Mouse (Mus musculus) brown adipose tissue, adult 24 weeks (tissue): ENCODE measurements around the gene Pkdrej. TPM values are rescaled to one million over a fixed set of nuclear protein-coding genes. Genes with fewer than 3 reads are reported as not detected.

Source experiments
- H3K27ac ChIP-seq: fragments of 200-500 bp; replicated peaks from 2 replicates; pipeline ENCODE4 v1.5.1; 2012; ENCODE audit warnings: low read depth, mild to moderate bottlenecking, low read length
- H3K4me1 ChIP-seq: fragments of 200-500 bp; 2 replicates; pipeline ENCODE4 v1.6.1; 2012; ENCODE audit warnings: low read length, mixed read lengths; ENCODE audit not compliant: control insufficient read depth, insufficient read depth, insufficient read length
- H3K4me3 ChIP-seq: fragments of 200-500 bp; 2 replicates; pipeline ENCODE4 v1.5.1; 2012; ENCODE audit warnings: low read depth, mild to moderate bottlenecking, low read length, moderate library complexity; ENCODE audit not compliant: insufficient read depth
- polyA plus RNA-seq: library from polyadenylated mRNA; stranded (reverse); fragments of >200 nt; gene quantifications from 2 replicates; pipeline ENCODE4 v1.2.4, GENCODE M21; 2012; ENCODE audit not compliant: missing spikeins, insufficient read depth, insufficient read length

The Pkdrej gene
- polyA plus RNA-seq, 1 experiment = 0.28 TPM

- Histone ChIP-seq H3K4me1 (peaks cover 3% of the 10 kb centered on the region; the same call in 1 of the 2 replicates), H3K27ac (no peak overlapping the region), H3K4me3 (no peak overlapping the region)
Measured at GRCm38 (mm10) chr15:85828071-85828470, 6.5 kb upstream of the Pkdrej start.

GRCm38 (mm10) chr15:85826676-85827075 is 5.1 kb upstream of the Pkdrej start:
- Histone ChIP-seq H3K27ac (no peak overlapping the region), H3K4me1 (peaks cover 3% of the 10 kb centered on the region; the same call in 1 of the 2 replicates)

GRCm38 (mm10) chr15:85822011-85822359 is 451 bp upstream of the Pkdrej start:
- Histone ChIP-seq H3K4me3 (peak overlapping the region; percentile 51), H3K27ac (no peak overlapping the region), H3K4me1 (peaks cover 3% of the 10 kb centered on the region; the same call in 1 of the 2 replicates)

More at GRCm38 (mm10) chr15:85826676-85827075, 5.1 kb upstream of the Pkdrej start:
- no peak overlapping the region for H3K4me3 ChIP-seq

GRCm38 (mm10) chr15:85813428-85813827 is 8.1 kb downstream of the Pkdrej start:
- no peak overlapping the region for H3K4me3 ChIP-seq
- H3K4me1 ChIP-seq = peaks cover 5% of the 10 kb centered on the region; the same call in 1 of the 2 replicates
- H3K27ac ChIP-seq = no peak overlapping the region

- Histone ChIP-seq H3K27ac (peak within 1 kb of the TSS; percentile 51), H3K4me1 (peaks cover 5% of the 10 kb centered on the region; the same call in 1 of the 2 replicates), H3K4me3 (peak within 1 kb of the TSS; percentile 71)
Measured at GRCm38 (mm10) chr15:85811535-85812277, 9.8 kb downstream of the Pkdrej start, which contains the start of gene Cdpf1. TSS of gene Cdpf1 (minus strand) at chr15:85811697.

- Histone ChIP-seq H3K4me3 (peak overlapping the region; percentile 71), H3K27ac (peak overlapping the region; percentile 51), H3K4me1 (peaks cover 5% of the 10 kb centered on the region; the same call in 1 of the 2 replicates)
Measured at GRCm38 (mm10) chr15:85810806-85811521, 10.6 kb downstream of the Pkdrej start.

- Histone ChIP-seq H3K4me3 (peak overlapping the region; percentile 71; the same call in 1 of the 2 replicates), H3K27ac (0 out of 2 replicates have a peak overlapping the region, but pooled peaks have one; percentile 51), H3K4me1 (peaks cover 5% of the 10 kb centered on the region; the same call in 1 of the 2 replicates)
Measured at GRCm38 (mm10) chr15:85810462-85810805, 11.1 kb downstream of the Pkdrej start.

GRCm38 (mm10) chr15:85809091-85809490 is 12.4 kb downstream of the Pkdrej start:
- Histone ChIP-seq H3K4me1 (peaks cover 5% of the 10 kb centered on the region; the same call in 1 of the 2 replicates), H3K4me3 (no peak overlapping the region), H3K27ac (no peak overlapping the region)

GRCm38 (mm10) chr15:85808434-85808833 is 13.1 kb downstream of the Pkdrej start:
- Histone ChIP-seq H3K4me3 (no peak overlapping the region), H3K27ac (no peak overlapping the region), H3K4me1 (peaks cover 5% of the 10 kb centered on the region; the same call in 1 of the 2 replicates)

- Histone ChIP-seq H3K4me3 (no peak overlapping the region), H3K27ac (no peak overlapping the region), H3K4me1 (peaks cover 5% of the 10 kb centered on the region; the same call in 1 of the 2 replicates)
Measured at GRCm38 (mm10) chr15:85808031-85808430, 13.5 kb downstream of the Pkdrej start.

GRCm38 (mm10) chr15:85807404-85807803 is 14.1 kb downstream of the Pkdrej start:
- H3K4me1 ChIP-seq = peaks cover 5% of the 10 kb centered on the region; the same call in 1 of the 2 replicates
- no peak overlapping the region for H3K27ac ChIP-seq
- no peak overlapping the region for H3K4me3 ChIP-seq

- H3K4me1 ChIP-seq = peaks cover 5% of the 10 kb centered on the region; the same call in 1 of the 2 replicates
- no peak overlapping the region for H3K4me3 ChIP-seq
- H3K27ac ChIP-seq = no peak overlapping the region
Measured at GRCm38 (mm10) chr15:85806886-85807285, 14.6 kb downstream of the Pkdrej start.

GRCm38 (mm10) chr15:85802931-85803330 is 18.6 kb downstream of the Pkdrej start:
- no peak overlapping the region for H3K27ac ChIP-seq
- no peaks in the 10 kb centered on the region for H3K4me1 ChIP-seq
- no peak overlapping the region for H3K4me3 ChIP-seq

GRCm38 (mm10) chr15:85798676-85799075 is 22.9 kb downstream of the Pkdrej start:
- Histone ChIP-seq H3K4me1 (no peaks in the 10 kb centered on the region), H3K27ac (0 out of 2 replicates have a peak overlapping the region, but pooled peaks have one; percentile 30), H3K4me3 (no peak overlapping the region)

- no peaks in the 10 kb centered on the region for H3K4me1 ChIP-seq
- H3K4me3 ChIP-seq = no peak overlapping the region
- H3K27ac ChIP-seq = no peak overlapping the region
Measured at GRCm38 (mm10) chr15:85795516-85795915, 26.0 kb downstream of the Pkdrej start.
